9 mouse cellular contexts compared by ENCODE assay signal in the genomic region with DNA sequence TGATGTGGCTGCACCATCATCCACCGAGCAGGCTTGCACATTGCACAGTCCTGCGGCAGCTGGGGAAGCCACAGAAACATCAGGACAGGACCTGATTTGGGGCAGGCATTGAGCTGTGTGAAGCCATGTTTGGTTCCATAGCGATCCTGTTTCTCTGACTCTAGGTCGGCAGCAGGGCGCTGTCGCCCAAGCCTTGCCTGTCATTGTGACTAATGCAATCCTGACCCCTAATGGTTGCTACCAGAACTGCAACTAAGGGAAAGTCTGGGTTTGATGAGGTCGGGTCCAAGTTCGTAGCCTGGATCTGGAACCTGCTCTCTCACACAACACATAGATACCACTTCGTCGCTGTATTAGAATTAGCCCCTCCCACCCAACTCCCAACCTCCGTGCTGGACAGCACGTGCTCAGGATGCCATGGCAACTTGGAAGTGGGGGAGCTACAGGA. TPM values are rescaled to one million over a fixed set of nuclear protein-coding genes. Genes with fewer than 3 reads are reported as not detected.
DNase-seq lines count a peak whose midpoint lies in the region; ATAC-seq and TF ChIP-seq lines count a peak whose summit lies in the region.
"Had no signal": no experiment of that assay in that cellular context is flagged by ENCODE, and none has a peak within 500 bp of the region (broad histone marks: within the 10 kb centered on the region; RNA-seq: fewer than 3 reads in every experiment).

No protein-coding gene starts in this region.

- peak; percentile 77 for DNase-seq in CD4-positive helper T cell, adult 2 months (ENCODE audit: low read depth, low spot score)
- peak; percentile 84 for DNase-seq in limb, embryonic 14.5 days (ENCODE audit: low spot score)
- DNase-seq in splenic B cell, adult 2 months (ENCODE audit: low read depth, low spot score), result peak; percentile 88

- TF ChIP-seq CTCF in bone marrow, adult 2 months (IDR thresholded peaks at IDR 0.05; ENCODE audit: control insufficient read depth, insufficient read depth, low read length), result peak; percentile 77
- peak; percentile 78; the same call in 1 of the 2 replicates for TF ChIP-seq CTCF in embryonic fibroblast, embryonic 13.5 days (IDR thresholded peaks at IDR 0.05; ENCODE audit: borderline replicate concordance, insufficient read depth, low read length)

- H3K4me2 ChIP-seq in heart, embryonic 11.5 days, result peak overlapping the region; percentile 29; the same call in 1 of the 2 replicates
- no peak overlapping the region for H3K4me2 ChIP-seq in kidney, embryonic 14.5 days (replicated peaks; ENCODE audit: low read depth, low read length)
- 0 out of 2 replicates have a peak overlapping the region, but pooled peaks have one; percentile 10 for H3K4me2 ChIP-seq in limb, embryonic 14.5 days (replicated peaks; ENCODE audit: low read depth, low read length, severe bottlenecking)

- no peaks in the 10 kb centered on the region for H3K9me3 ChIP-seq in heart, embryonic 11.5 days (replicated peaks; ENCODE audit: control insufficient read depth, low read length)
- H3K9me3 ChIP-seq in kidney, embryonic 14.5 days (ENCODE audit: control insufficient read depth, low read length), result no peaks in the 10 kb centered on the region
- H3K9me3 ChIP-seq in limb, embryonic 14.5 days (ENCODE audit: control insufficient read depth, low read length), result no peaks in the 10 kb centered on the region

- H3K4me1 ChIP-seq in bone marrow, adult 2 months (ENCODE audit: control insufficient read depth, insufficient read depth, low read length), result no peaks in the 10 kb centered on the region
- no peaks in the 10 kb centered on the region for H3K4me1 ChIP-seq in embryonic fibroblast, embryonic 13.5 days (ENCODE audit: control insufficient read depth, insufficient read depth, low read length)
- no peaks in the 10 kb centered on the region for H3K4me1 ChIP-seq in heart, embryonic 11.5 days (ENCODE audit: control insufficient read depth, insufficient read depth, low read length)
- 0 out of 2 replicates have a peak, but pooled peaks cover 5% of the 10 kb centered on the region for H3K4me1 ChIP-seq in kidney, embryonic 14.5 days (ENCODE audit: control insufficient read depth, insufficient read depth, low read length)
- H3K4me1 ChIP-seq in limb, embryonic 14.5 days (ENCODE audit: control insufficient read depth, insufficient read depth, low read length), result no peaks in the 10 kb centered on the region

- no peak overlapping the region for H3K4me3 ChIP-seq in bone marrow, adult 2 months (replicated peaks; ENCODE audit: control insufficient read depth, low read depth, low read length)
- H3K4me3 ChIP-seq in embryonic fibroblast, embryonic 13.5 days (ENCODE audit: insufficient read depth, low read length), result no peak overlapping the region
- H3K4me3 ChIP-seq in heart, embryonic 11.5 days (ENCODE audit: low read depth, low read length), result no peak overlapping the region
- no peak overlapping the region for H3K4me3 ChIP-seq in kidney, embryonic 14.5 days (ENCODE audit: low read length)
- H3K4me3 ChIP-seq in limb, embryonic 14.5 days (replicated peaks; ENCODE audit: low read length), result no peak overlapping the region
- H3K4me3 ChIP-seq: erythroblast, embryonic 14.5 days had no signal

- H3K9ac ChIP-seq in heart, embryonic 11.5 days (ENCODE audit: low read depth, low read length), result no peak overlapping the region
- no peak overlapping the region for H3K9ac ChIP-seq in kidney, embryonic 14.5 days (ENCODE audit: low read depth, low read length)
- H3K9ac ChIP-seq in limb, embryonic 14.5 days (ENCODE audit: low read depth, low read length, severe bottlenecking), result no peak overlapping the region

- no peaks in the 10 kb centered on the region for H3K36me3 ChIP-seq in heart, embryonic 11.5 days (ENCODE audit: control insufficient read depth, insufficient read depth, low read length)
- H3K36me3 ChIP-seq in kidney, embryonic 14.5 days (ENCODE audit: control insufficient read depth, insufficient read depth, low read length), result no peaks in the 10 kb centered on the region
- no peaks in the 10 kb centered on the region for H3K36me3 ChIP-seq in limb, embryonic 14.5 days (ENCODE audit: control insufficient read depth, insufficient read depth, low read length)
- no peaks in the 10 kb centered on the region for H3K36me3 ChIP-seq in splenic B cell, adult 2 months (ENCODE audit: control insufficient read depth, insufficient read depth, low read length, poor library complexity, severe bottlenecking)

- H3K27ac ChIP-seq in bone marrow, adult 2 months (ENCODE audit: control insufficient read depth, insufficient read depth, low read depth, low read length, poor library complexity), result no peak overlapping the region
- no peak overlapping the region for H3K27ac ChIP-seq in embryonic fibroblast, embryonic 13.5 days (ENCODE audit: insufficient read depth, low read length)
- H3K27ac ChIP-seq in heart, embryonic 11.5 days (ENCODE audit: low read depth, low read length), result no peak overlapping the region
- H3K27ac ChIP-seq in kidney, embryonic 14.5 days (ENCODE audit: low read depth, low read length), result no peak overlapping the region
- H3K27ac ChIP-seq in limb, embryonic 14.5 days (replicated peaks; ENCODE audit: low read depth, low read length), result no peak overlapping the region

- no peak for TF ChIP-seq POLR2A in bone marrow, adult 2 months (IDR thresholded peaks at IDR 0.05; ENCODE audit: borderline replicate concordance, control insufficient read depth, low read depth, low read length)
- no peak for TF ChIP-seq POLR2A in embryonic fibroblast, embryonic 13.5 days (IDR thresholded peaks at IDR 0.05; ENCODE audit: low read depth, low read length)
- peak; percentile 28; the same call in 1 of the 2 replicates for TF ChIP-seq POLR2A in limb, embryonic 14.5 days (IDR thresholded peaks at IDR 0.05; ENCODE audit: borderline replicate concordance, extremely low read depth, insufficient read depth, insufficient read length)

- ATAC-seq in heart, embryonic 11.5 days (replicated peaks; ENCODE audit: insufficient number of reproducible peaks, low FRiP score, low TSS enrichment), result no peak
- ATAC-seq in kidney, embryonic 14.5 days (ENCODE audit: low FRiP score, low TSS enrichment), result peak; percentile 67
- ATAC-seq in limb, embryonic 14.5 days (ENCODE audit: low FRiP score, low read depth), result peak; percentile 61; the same call in 1 of the 2 replicates
- ATAC-seq in monocyte, adult 5-6 weeks (replicated peaks; ENCODE audit: insufficient number of reproducible peaks, low FRiP score, low TSS enrichment, poor library complexity, severe bottlenecking), result peak; percentile 85

- WGBS in bone marrow, adult 2 months, result 3% methylated on average over 12 of the region's 12 CpGs
- 4% methylated on average over 12 of the region's 12 CpGs for WGBS in heart, embryonic 11.5 days (ENCODE audit: insufficient replicate concordance)
- 3% methylated on average over 12 of the region's 12 CpGs for WGBS in kidney, embryonic 14.5 days
- 5% methylated on average over 11 of the region's 12 CpGs for WGBS in limb, embryonic 14.5 days

- H3K27me3 ChIP-seq in heart, embryonic 11.5 days (ENCODE audit: control insufficient read depth, insufficient read depth, low read length), result peaks cover 66% of the 10 kb centered on the region
- H3K27me3 ChIP-seq in kidney, embryonic 14.5 days (ENCODE audit: control insufficient read depth, insufficient read depth, low read length), result peaks cover 7% of the 10 kb centered on the region
- H3K27me3 ChIP-seq in limb, embryonic 14.5 days (ENCODE audit: control insufficient read depth, insufficient read depth, low read length), result no peaks in the 10 kb centered on the region
- H3K27me3 ChIP-seq in splenic B cell, adult 2 months (ENCODE audit: control insufficient read depth, insufficient read depth, low read length, poor library complexity, severe bottlenecking), result no peaks in the 10 kb centered on the region

RNA-seq across cellular contexts. Expression of gene Pear1, which starts 7.4 kb away (rescaled TPM):
- 17.6 and 22.4 TPM in 2 replicates for polyA plus RNA-seq in bone marrow, adult 2 months (2011; ENCODE audit: insufficient read depth, insufficient read length, low replicate concordance, missing spikeins)
- polyA plus RNA-seq in embryonic fibroblast, embryonic 13.5 days (2011; ENCODE audit: insufficient read length, low read depth, missing spikeins), result 65.8 and 74.0 TPM in 2 replicates
- 12.1 and 13.5 TPM in 2 replicates for polyA plus RNA-seq in heart, embryonic 11.5 days (2014; fragmentation: Nextera tagmentation; extraction: Ambion mirVana)
- 25.3 and 41.0 TPM in 2 replicates for polyA plus RNA-seq in kidney, embryonic 14.5 days (2014; fragmentation: Nextera tagmentation; extraction: Ambion mirVana)
- polyA plus RNA-seq in limb, embryonic 14.5 days (2012; rRNA removed), result 47.2 and 65.4 TPM in 2 replicates
- 21.5 and 27.0 TPM in 2 replicates for polyA plus RNA-seq in limb, embryonic 14.5 days (2014; fragmentation: Nextera tagmentation; extraction: Ambion mirVana)
- total RNA-seq in monocyte, adult 5-6 weeks (2017), result 6.5 to 33.3 TPM (median 10.7 TPM) in 3 replicates

RNA-seq across cellular contexts. Expression of gene Insrr, which starts 19.9 kb away (rescaled TPM):
- polyA plus RNA-seq in bone marrow, adult 2 months (2011; ENCODE audit: insufficient read depth, insufficient read length, low replicate concordance, missing spikeins), result not detected in 2 replicates
- not detected in 2 replicates for polyA plus RNA-seq in embryonic fibroblast, embryonic 13.5 days (2011; ENCODE audit: insufficient read length, low read depth, missing spikeins)
- 0.03 and 0.23 TPM in 2 replicates for polyA plus RNA-seq in heart, embryonic 11.5 days (2014; fragmentation: Nextera tagmentation; extraction: Ambion mirVana)
- 0.95 and 0.97 TPM in 2 replicates for polyA plus RNA-seq in kidney, embryonic 14.5 days (2014; fragmentation: Nextera tagmentation; extraction: Ambion mirVana)
- 1.4 and 1.7 TPM in 2 replicates for polyA plus RNA-seq in limb, embryonic 14.5 days (2012; rRNA removed)
- 0.22 and 0.35 TPM in 2 replicates for polyA plus RNA-seq in limb, embryonic 14.5 days (2014; fragmentation: Nextera tagmentation; extraction: Ambion mirVana)
- 0.21 to 0.49 TPM in 2 of 3 replicates, not detected in the other for total RNA-seq in monocyte, adult 5-6 weeks (2017)
- polyA plus RNA-seq: erythroblast, embryonic 14.5 days had no signal

RNA-seq across cellular contexts. Expression of gene Ntrk1, which starts 21.7 kb away (rescaled TPM):
- not detected in 2 replicates for polyA plus RNA-seq in bone marrow, adult 2 months (2011; ENCODE audit: insufficient read depth, insufficient read length, low replicate concordance, missing spikeins)
- polyA plus RNA-seq in embryonic fibroblast, embryonic 13.5 days (2011; ENCODE audit: insufficient read length, low read depth, missing spikeins), result not detected in 2 replicates
- polyA plus RNA-seq in heart, embryonic 11.5 days (2014; fragmentation: Nextera tagmentation; extraction: Ambion mirVana), result 0.30 and 0.51 TPM in 2 replicates
- polyA plus RNA-seq in kidney, embryonic 14.5 days (2014; fragmentation: Nextera tagmentation; extraction: Ambion mirVana), result 5.3 and 5.4 TPM in 2 replicates
- 2.7 and 3.7 TPM in 2 replicates for polyA plus RNA-seq in limb, embryonic 14.5 days (2012; rRNA removed)
- polyA plus RNA-seq in limb, embryonic 14.5 days (2014; fragmentation: Nextera tagmentation; extraction: Ambion mirVana), result 1.3 and 2.1 TPM in 2 replicates
- total RNA-seq in monocyte, adult 5-6 weeks (2017), result 0.32 TPM in 1 of 3 replicates, not detected in the others
- polyA plus RNA-seq: erythroblast, embryonic 14.5 days had no signal

RNA-seq across cellular contexts. Expression of gene Sh2d2a, which starts 29.9 kb away (rescaled TPM):
- 0.79 and 3.0 TPM in 2 replicates for polyA plus RNA-seq in bone marrow, adult 2 months (2011; ENCODE audit: insufficient read depth, insufficient read length, low replicate concordance, missing spikeins)
- not detected in 2 replicates for polyA plus RNA-seq in embryonic fibroblast, embryonic 13.5 days (2011; ENCODE audit: insufficient read length, low read depth, missing spikeins)
- polyA plus RNA-seq in heart, embryonic 11.5 days (2014; fragmentation: Nextera tagmentation; extraction: Ambion mirVana), result 0.17 TPM in 1 of 2 replicates, not detected in the other
- 0.22 TPM in 1 of 2 replicates, not detected in the other for polyA plus RNA-seq in kidney, embryonic 14.5 days (2014; fragmentation: Nextera tagmentation; extraction: Ambion mirVana)
- polyA plus RNA-seq in limb, embryonic 14.5 days (2012; rRNA removed), result 0.08 and 0.18 TPM in 2 replicates
- not detected in 2 replicates for polyA plus RNA-seq in limb, embryonic 14.5 days (2014; fragmentation: Nextera tagmentation; extraction: Ambion mirVana)
- total RNA-seq in monocyte, adult 5-6 weeks (2017), result 64.0 to 201 TPM (median 71.7 TPM) in 3 replicates
